Mouse (Mus musculus): ENCODE data around the gene Sdccag8. TPM values are rescaled to one million over a fixed set of nuclear protein-coding genes. Genes with fewer than 3 reads are reported as not detected.

Gene Sdccag8
- 6.8 TPM for polyA plus RNA-seq (2014; fragmentation: Illumina TruSeq; extraction: RNeasy Lipid Tissue Mini Kit (QIAGEN cat#74804); ENCODE audit: insufficient read depth, low read depth, low replicate concordance)

DNA sequence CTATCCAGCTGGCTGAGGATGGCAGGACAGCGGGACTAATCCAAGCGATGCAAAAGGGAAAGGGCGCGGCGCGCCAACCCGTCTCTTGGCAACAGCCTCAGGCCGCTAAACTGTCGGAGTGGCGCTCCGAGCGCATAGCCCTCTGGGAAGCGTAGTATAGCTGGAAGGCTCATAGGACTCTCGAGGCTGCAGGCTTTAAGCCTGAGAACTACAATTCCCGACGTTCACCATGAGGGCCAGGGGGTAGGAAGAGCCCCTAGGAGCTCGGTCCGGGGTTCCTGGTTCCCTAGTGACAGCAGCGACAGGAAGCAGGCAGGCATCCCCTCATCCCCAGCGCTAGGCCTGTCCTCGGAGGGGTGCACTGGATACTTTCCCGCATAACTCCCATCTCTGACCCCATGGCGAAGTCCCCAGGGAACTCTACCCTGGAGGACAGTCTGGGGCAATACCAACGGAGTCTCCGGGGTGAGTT lies at the start of gene Sdccag8:
Gene Sdccag8, plus strand, starts transcription at position 70 of the 472 bp plus-strand sequence.

DNA sequence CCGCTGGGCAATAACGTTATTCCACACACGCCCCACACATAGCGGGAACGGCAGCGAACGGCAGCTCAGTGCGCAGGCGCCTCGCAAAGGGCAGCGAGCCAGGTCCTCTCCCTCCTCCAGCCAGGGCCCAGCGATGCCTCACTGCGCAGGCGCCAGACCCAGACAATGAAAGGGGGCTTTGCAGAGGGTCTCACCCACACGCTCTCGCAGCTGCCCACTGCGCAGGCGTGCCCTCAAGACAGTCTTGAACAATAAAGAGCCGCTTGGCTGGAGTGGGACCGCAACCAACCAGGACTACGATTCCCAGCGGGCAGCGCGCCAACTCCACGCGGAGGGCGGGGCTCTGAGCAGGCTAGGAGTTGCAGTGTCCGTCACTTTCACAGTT lies 432 bp upstream of the Sdccag8 start, which contains the start of gene Cep170:
Gene Cep170, minus strand, starts transcription at position 32 of the 385 bp plus-strand sequence.

Other genes starting within 250 kb of the Sdccag8 start
- gene Cep170, start 593 bp upstream of the Sdccag8 start, polyA plus RNA-seq (2014; fragmentation: Illumina TruSeq; extraction: RNeasy Lipid Tissue Mini Kit (QIAGEN cat#74804); ENCODE audit: insufficient read depth, low read depth, low replicate concordance): 6.4 TPM

Data from lung, adult 10 weeks (tissue).